Mouse (Mus musculus): ENCODE results near the gene Krtap28-13. TPM values are rescaled to one million over a fixed set of nuclear protein-coding genes. Genes with fewer than 3 reads are reported as not detected.

The Krtap28-13 gene
- total RNA-seq, 1 experiment from 2014 or later, result not detected

DNA sequence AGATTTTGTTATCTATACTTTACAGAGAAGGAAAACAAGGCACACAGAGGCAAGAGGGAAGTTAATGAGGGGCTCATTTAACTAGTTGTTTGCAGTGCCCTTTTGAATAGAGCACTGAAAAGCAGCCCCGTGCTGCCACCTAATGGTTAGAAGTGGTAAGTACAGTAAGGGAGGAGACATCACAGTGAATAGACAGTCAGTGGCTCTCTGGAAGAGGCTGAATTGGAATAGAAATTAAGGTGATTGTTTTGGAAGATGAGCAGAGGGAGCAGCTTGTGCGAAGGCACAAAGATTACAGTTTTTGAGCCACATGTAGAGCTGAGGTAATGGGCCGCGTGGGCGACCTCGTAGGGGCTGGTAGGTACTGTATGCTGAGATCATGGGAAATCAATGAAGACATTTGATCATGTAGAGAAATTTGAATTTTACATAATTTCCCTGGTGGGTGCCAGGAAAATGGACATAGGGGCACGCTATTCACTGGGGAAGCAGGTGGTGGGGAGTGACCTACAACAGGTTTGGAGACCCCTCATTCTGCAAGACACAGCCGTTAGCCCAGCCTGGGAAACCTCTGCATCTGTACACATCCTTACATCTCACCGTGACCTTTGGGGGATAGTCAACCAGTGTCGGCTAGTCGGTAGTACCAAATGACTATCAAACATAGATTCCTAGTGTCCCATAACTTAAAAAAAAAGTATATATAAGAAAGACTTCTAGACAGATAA, 15.6 kb downstream of the Krtap28-13 start:
- ATAC-seq (replicated peaks; ENCODE audit: insufficient number of reproducible peaks, low FRiP score, low TSS enrichment, poor library complexity, severe bottlenecking), result no peak

DNA sequence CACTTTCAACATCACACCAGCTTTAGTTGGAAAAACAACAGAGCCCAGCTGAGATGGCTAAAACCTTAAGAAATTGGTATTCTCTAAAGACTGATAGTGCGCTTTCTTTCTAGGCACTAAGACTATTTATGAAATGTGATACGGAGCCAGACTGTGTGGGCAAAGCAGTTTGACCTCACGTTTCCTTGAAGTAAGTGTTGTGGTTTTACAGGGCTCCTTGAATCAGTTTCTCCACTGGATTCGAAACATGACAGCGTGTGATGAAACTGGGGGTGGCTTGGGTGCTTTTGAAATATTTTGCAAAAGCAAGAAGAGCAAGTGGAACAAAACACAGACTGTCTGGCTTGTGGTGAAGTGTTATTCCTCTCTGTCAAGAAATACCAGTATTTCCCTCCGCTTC, 16.3 kb downstream of the Krtap28-13 start:
- no peak for ATAC-seq (replicated peaks; ENCODE audit: insufficient number of reproducible peaks, low FRiP score, low TSS enrichment, poor library complexity, severe bottlenecking)

DNA sequence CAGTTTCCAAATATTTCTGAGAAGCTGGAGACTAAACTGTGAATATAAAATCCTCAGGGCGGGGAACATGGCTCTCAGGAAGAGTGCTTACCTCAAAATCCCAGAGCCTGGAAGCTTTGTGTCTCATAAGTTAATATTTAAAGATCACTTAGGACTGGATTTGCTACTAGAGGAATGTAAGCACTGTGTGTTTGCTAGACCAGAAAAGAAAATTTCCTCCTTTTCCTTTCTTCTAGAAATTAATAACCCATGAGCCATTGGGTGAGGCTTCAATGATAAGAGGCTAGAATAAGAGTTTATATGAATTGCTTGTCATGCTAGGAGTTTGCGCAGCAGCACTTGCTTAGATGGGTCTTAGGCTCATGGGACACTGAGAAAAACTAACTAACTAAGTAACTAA, 24.1 kb downstream of the Krtap28-13 start:
- no peak for ATAC-seq (replicated peaks; ENCODE audit: insufficient number of reproducible peaks, low FRiP score, low TSS enrichment, poor library complexity, severe bottlenecking)

DNA sequence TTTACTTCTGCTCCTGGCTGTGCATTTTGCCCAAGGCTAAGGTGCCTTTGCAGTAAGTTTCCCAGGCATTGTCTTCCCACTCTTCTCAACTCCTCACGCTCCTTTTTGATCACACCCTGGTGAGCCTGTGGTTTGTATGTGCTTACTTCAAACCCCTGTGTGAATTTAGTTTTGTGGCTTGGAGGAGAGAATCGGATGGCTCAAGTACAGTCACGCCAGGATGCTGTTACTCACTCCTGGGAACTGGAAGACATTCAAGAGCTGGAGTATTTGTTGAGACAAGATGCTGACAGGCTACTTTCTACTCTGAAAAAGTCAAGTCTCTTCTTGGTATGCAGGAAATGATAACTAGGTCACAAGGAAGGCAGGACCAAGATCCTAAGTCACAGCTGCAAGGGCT, 30.5 kb downstream of the Krtap28-13 start:
- ATAC-seq (replicated peaks; ENCODE audit: insufficient number of reproducible peaks, low FRiP score, low TSS enrichment, poor library complexity, severe bottlenecking), result no peak

DNA sequence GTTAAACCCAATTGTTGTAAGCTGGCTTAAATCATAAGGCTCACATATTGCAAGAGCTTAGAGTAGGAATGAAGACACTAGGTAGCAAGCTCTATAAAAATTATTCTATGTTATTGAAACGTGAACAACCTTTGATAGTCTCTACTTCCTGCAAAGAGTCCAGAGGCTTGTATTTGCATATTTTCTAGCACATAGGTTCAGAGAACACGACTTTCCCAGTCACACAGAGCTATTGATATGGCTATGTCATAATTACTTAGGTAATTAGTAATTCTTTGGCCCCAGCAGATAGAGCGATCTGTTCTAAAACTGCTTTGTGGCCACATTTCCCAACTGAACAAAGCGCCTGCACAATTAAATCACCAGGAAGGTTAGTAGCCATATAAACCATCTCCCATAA, 36.2 kb downstream of the Krtap28-13 start:
- ATAC-seq (replicated peaks; ENCODE audit: insufficient number of reproducible peaks, low FRiP score, low TSS enrichment, poor library complexity, severe bottlenecking), result no peak

DNA sequence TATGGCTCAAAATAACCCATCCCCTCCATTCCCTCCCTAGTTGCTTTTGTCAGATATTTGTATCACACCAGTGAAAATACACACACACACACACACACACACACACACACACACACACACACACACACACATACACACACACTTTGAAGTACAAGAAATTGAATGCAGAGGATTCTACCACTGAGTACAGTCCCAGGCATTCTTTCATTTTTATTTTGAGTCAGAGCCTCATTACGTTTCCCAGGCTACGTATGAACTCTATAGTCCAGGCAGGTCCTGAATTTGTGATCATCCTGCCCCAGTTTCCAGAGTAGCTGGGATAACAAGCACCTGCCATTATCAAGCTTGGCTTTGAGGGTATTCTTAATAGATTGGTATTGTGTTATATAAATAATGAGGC, 38.4 kb downstream of the Krtap28-13 start:
- ATAC-seq (replicated peaks; ENCODE audit: insufficient number of reproducible peaks, low FRiP score, low TSS enrichment, poor library complexity, severe bottlenecking), result no peak

DNA sequence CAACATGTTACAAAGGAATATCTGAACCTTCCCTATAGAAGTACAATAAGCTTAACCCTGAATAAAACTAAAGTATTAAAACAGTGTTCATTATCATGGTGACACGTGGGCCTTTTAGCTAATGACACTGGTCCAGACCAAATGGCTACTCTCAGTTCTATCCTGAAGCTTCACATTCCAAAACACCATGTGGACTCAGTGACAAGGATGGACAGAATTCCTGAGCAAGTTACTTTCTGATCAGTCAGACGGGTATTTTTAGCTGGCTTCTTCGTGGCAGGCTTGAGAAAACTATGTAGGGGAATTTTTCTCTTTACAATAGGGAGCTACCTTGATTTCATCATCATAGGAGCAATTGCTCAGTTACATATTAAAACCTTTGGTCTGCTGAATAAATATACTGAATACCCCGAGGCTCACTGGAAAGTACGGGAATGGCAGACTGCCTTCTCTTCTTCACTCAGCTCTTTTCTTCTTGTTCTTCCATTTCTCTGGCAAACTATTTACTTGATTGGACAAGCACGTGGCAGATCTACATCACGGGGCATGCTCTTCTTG, 38.9 kb downstream of the Krtap28-13 start:
- no peak for ATAC-seq (replicated peaks; ENCODE audit: insufficient number of reproducible peaks, low FRiP score, low TSS enrichment, poor library complexity, severe bottlenecking)

DNA sequence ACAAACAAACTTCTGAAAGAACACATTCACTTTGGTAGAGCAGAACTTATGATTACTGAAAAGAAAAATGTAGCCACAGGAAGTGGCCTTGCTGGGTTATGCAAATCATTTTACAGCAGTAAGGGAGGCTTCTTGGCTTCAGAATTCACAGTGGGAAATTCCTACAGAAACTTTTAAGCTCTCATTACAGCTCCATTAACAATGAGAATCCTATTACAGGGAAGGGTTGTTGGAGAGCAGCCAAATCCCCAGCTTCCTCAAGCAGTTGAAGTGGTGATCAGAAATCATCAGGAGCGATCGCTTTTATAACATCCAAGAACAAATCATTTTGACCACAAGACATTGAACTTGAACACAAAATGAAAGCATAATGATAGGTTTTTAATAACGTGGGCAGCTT, 41.2 kb downstream of the Krtap28-13 start:
- no peak for ATAC-seq (replicated peaks; ENCODE audit: insufficient number of reproducible peaks, low FRiP score, low TSS enrichment, poor library complexity, severe bottlenecking)

DNA sequence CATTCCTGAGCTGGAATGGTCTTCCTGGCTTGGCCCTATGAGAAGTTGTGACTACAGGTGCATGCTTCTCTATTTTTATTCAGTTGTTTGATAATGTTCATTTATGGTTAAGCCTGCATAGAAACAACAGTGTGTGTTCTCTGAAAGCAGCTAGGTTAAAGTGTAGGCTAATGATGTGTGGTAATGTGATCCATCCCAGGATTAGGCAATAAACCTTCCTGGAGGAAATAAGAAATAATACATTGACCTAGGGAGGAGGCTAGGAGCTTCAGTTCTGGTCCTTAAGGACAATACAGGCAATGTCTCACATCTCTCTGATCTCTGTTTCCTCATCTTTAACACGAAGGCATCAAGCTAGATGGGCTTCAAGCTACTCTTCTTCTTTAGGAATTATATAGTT, 44.7 kb downstream of the Krtap28-13 start:
- ATAC-seq (replicated peaks; ENCODE audit: insufficient number of reproducible peaks, low FRiP score, low TSS enrichment, poor library complexity, severe bottlenecking), result no peak

DNA sequence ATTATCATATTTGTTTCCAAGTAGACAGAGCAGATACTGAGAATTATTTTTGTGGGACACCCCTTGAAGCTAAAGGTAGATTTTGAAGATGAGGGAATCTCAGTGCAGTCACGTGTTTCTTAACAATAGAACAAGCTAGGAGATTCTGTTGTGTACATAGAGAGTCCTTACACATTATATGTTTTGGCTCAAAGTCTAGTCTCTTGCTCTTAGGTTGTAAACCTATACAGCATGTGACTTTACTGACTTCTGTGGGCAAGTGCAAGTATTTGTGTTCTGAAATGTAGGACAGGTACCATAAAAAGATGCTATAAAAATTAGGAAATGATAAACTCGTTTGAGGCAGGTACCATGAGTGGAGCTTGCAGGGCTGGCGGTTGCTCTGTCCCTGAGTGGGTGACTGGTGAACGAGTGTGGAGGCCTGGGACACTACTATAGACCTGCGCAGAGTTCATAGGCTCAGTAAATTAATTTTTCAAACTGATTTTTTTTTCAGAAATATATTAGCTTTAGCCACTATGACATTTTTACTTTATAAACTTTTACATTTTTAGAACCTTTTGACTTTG, 46.8 kb downstream of the Krtap28-13 start:
- ATAC-seq (replicated peaks; ENCODE audit: insufficient number of reproducible peaks, low FRiP score, low TSS enrichment, poor library complexity, severe bottlenecking), result no peak

DNA sequence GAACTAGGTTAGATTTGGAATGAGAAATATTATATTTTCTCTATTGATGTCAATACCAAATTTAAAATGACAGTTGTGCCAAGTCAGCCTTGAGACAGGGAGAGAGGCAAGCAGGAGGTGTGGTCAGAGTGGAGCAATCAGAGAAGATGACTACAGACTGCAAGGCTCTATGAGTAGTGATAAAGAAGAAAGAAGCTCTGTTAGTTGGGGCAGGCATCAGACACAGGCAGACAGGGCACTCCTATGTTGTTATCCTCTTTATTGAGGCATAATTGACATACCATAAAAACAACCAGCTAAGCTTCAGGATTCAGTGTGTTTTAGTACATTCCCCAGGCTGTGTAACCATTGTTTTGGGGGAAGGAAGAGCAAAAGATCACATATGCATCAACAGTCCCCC, 50.3 kb downstream of the Krtap28-13 start:
- no peak for ATAC-seq (replicated peaks; ENCODE audit: insufficient number of reproducible peaks, low FRiP score, low TSS enrichment, poor library complexity, severe bottlenecking)

Other genes with a start within 250 kb of the Krtap28-13 start
- gene Agfg1, start 221.4 kb upstream of the Krtap28-13 start, total RNA-seq (2017), result 48.1 to 56.6 TPM (median 55.5 TPM) in 3 replicates
- 0.58 TPM in 1 of 3 replicates, not detected in the others for gene A030005L19Rik, start 147.6 kb upstream of the Krtap28-13 start, total RNA-seq (2017)
- not detected in 3 replicates for gene A030014E15Rik, start 136.0 kb upstream of the Krtap28-13 start, total RNA-seq (2017)
- gene Gm6217, start 129.5 kb upstream of the Krtap28-13 start, total RNA-seq (2017), result not detected in 3 replicates
- gene A030003K21Rik, start 117.5 kb upstream of the Krtap28-13 start, total RNA-seq (2017), result not detected in 3 replicates
- gene Gm7544, start 104.9 kb upstream of the Krtap28-13 start, total RNA-seq (2017), result not detected in 3 replicates
- not detected in 3 replicates for gene Gm47955, start 100.6 kb upstream of the Krtap28-13 start, total RNA-seq (2017)
- gene Gm47959, start 60.4 kb upstream of the Krtap28-13 start, total RNA-seq (2017), result not detected in 3 replicates
- not detected in 3 replicates for gene Slc19a3, start 22.5 kb upstream of the Krtap28-13 start, total RNA-seq (2017)
- not detected in 3 replicates for gene Krtap28-10, start 18.4 kb upstream of the Krtap28-13 start, total RNA-seq (2017)
- not detected in 3 replicates for gene Gm47969, start 16.0 kb upstream of the Krtap28-13 start, total RNA-seq (2017)
- gene A030005K14Rik, start 1.6 kb upstream of the Krtap28-13 start, total RNA-seq (2017), result not detected in 3 replicates
- gene Ccl20, start 55.8 kb downstream of the Krtap28-13 start, total RNA-seq (2017), result not detected in 3 replicates
- not detected in 3 replicates for gene Daw1, start 98.8 kb downstream of the Krtap28-13 start, total RNA-seq (2017)

Data from monocyte, adult 5-6 weeks (primary cell).